ENCODE assay signal across 7 mouse cellular contexts in genomic region chr11:85894731-85895545, GRCm38 (mm10). TPM values are rescaled to one million over a fixed set of nuclear protein-coding genes. Genes with fewer than 3 reads are reported as not detected.
DNase-seq lines count a peak whose midpoint lies in the region; ATAC-seq and TF ChIP-seq lines count a peak whose summit lies in the region.

No protein-coding gene starts in this region.

- TF ChIP-seq EP300 in heart, postnatal 0 days (IDR thresholded peaks at IDR 0.05; ENCODE audit: low read depth): no peak

- peak overlapping the region; percentile 44 for H3K9ac ChIP-seq in heart, postnatal 0 days (replicated peaks; ENCODE audit: low read depth, low read length)
- H3K9ac ChIP-seq in liver, embryonic 15.5 days: no peak overlapping the region
- H3K9ac ChIP-seq in neural tube, embryonic 14.5 days (replicated peaks; ENCODE audit: low read depth, low read length): no peak overlapping the region

- peaks cover 98% of the 10 kb centered on the region for H3K27me3 ChIP-seq in heart, postnatal 0 days (ENCODE audit: control insufficient read depth, insufficient read depth, low read length)
- H3K27me3 ChIP-seq in liver, embryonic 15.5 days: peaks cover 95% of the 10 kb centered on the region
- H3K27me3 ChIP-seq in neural tube, embryonic 14.5 days (ENCODE audit: control insufficient read depth, insufficient read depth, low read length): peaks cover 70% of the 10 kb centered on the region

- TF ChIP-seq POLR2A in brain, embryonic 14.5 days (IDR thresholded peaks at IDR 0.05; ENCODE audit: borderline replicate concordance, extremely low read depth, insufficient read depth, insufficient read length, poor library complexity, severe bottlenecking): no peak

- peak; percentile 31; the same call in 1 of the 2 replicates for ATAC-seq in heart, postnatal 0 days (ENCODE audit: insufficient read depth, low read depth)
- ATAC-seq in liver, embryonic 15.5 days (ENCODE audit: insufficient read depth): no peak
- no peak for ATAC-seq in neural tube, embryonic 14.5 days (ENCODE audit: low read depth)
- no peak for ATAC-seq in monocyte, adult 5-6 weeks (replicated peaks; ENCODE audit: insufficient number of reproducible peaks, low FRiP score, low TSS enrichment, poor library complexity, severe bottlenecking)

- DNase-seq in Muller cell, postnatal 12 days (ENCODE audit: inconsistent ontology term): peak; percentile 46
- peak; percentile 37 for DNase-seq in brain, embryonic 14.5 days (ENCODE audit: low read depth)
- no peak for DNase-seq in heart, postnatal 0 days (ENCODE audit: low spot score)
- no peak for DNase-seq in thymus, postnatal 14 days

- H3K4me3 ChIP-seq in heart, postnatal 0 days (ENCODE audit: low read depth, low read length): peak overlapping the region; percentile 41
- H3K4me3 ChIP-seq in liver, embryonic 15.5 days (replicated peaks): peak overlapping the region; percentile 2; the same call in 1 of the 2 replicates
- peak overlapping the region; percentile 2; the same call in 1 of the 2 replicates for H3K4me3 ChIP-seq in neural tube, embryonic 14.5 days (ENCODE audit: low read depth, low read length)

- WGBS in heart, postnatal 0 days: 3% methylated on average over 43 of the region's 43 CpGs
- WGBS in liver, embryonic 15.5 days (ENCODE audit: insufficient replicate concordance): 2% methylated on average over 43 of the region's 43 CpGs
- under 1% methylated on average over 43 of the region's 43 CpGs for WGBS in neural tube, embryonic 14.5 days

- H3K4me2 ChIP-seq in heart, postnatal 0 days (ENCODE audit: low read depth, low read length): peak overlapping the region; percentile 68
- peak overlapping the region; percentile 35; the same call in 1 of the 2 replicates for H3K4me2 ChIP-seq in liver, embryonic 15.5 days
- H3K4me2 ChIP-seq in neural tube, embryonic 14.5 days (ENCODE audit: low read depth, low read length): peak overlapping the region; percentile 32

- H3K4me1 ChIP-seq in heart, postnatal 0 days (ENCODE audit: control insufficient read depth, insufficient read depth): 0 out of 2 replicates have a peak, but pooled peaks cover 9% of the 10 kb centered on the region
- H3K4me1 ChIP-seq in liver, embryonic 15.5 days (replicated peaks): no peaks in the 10 kb centered on the region; the same call in 1 of the 2 replicates
- H3K4me1 ChIP-seq in neural tube, embryonic 14.5 days (ENCODE audit: control insufficient read depth, insufficient read depth, low read length): peaks cover 6% of the 10 kb centered on the region; the same call in 1 of the 2 replicates

- no peaks in the 10 kb centered on the region for H3K9me3 ChIP-seq in heart, postnatal 0 days (replicated peaks; ENCODE audit: control insufficient read depth, low read length)
- H3K9me3 ChIP-seq in liver, embryonic 15.5 days (replicated peaks): no peaks in the 10 kb centered on the region
- H3K9me3 ChIP-seq in neural tube, embryonic 14.5 days (ENCODE audit: control insufficient read depth, low read length): no peaks in the 10 kb centered on the region

- H3K36me3 ChIP-seq in heart, postnatal 0 days (replicated peaks; ENCODE audit: control insufficient read depth, insufficient read depth, low read length): no peaks in the 10 kb centered on the region
- H3K36me3 ChIP-seq in liver, embryonic 15.5 days (replicated peaks): no peaks in the 10 kb centered on the region
- no peaks in the 10 kb centered on the region for H3K36me3 ChIP-seq in neural tube, embryonic 14.5 days (ENCODE audit: control insufficient read depth, insufficient read depth, low read length)

- no peak overlapping the region for H3K27ac ChIP-seq in heart, postnatal 0 days (ENCODE audit: low read depth)
- no peak overlapping the region for H3K27ac ChIP-seq in liver, embryonic 15.5 days (replicated peaks)
- H3K27ac ChIP-seq in neural tube, embryonic 14.5 days (ENCODE audit: low read depth, low read length): no peak overlapping the region

- no peak for TF ChIP-seq CTCF in brain, embryonic 14.5 days (IDR thresholded peaks at IDR 0.05; ENCODE audit: borderline replicate concordance, extremely low read depth, insufficient read depth, insufficient read length)
- no peak for TF ChIP-seq CTCF in heart, postnatal 0 days (IDR thresholded peaks at IDR 0.05; ENCODE audit: low read depth)

RNA-seq across cellular contexts. Expression of gene Tbx4, which starts 8.7 kb away (rescaled TPM):
- 0.33 and 0.42 TPM in 2 replicates for polyA plus RNA-seq in brain, embryonic 14.5 days (2012; rRNA removed)
- total RNA-seq in heart, postnatal 0 days (2014; rRNA removed; ENCODE audit: low replicate concordance): not detected in 2 replicates
- polyA plus RNA-seq in heart, postnatal 0 days (2015; fragmentation: Nextera tagmentation; extraction: Ambion mirVana): 0.05 and 0.07 TPM in 2 replicates
- polyA plus RNA-seq in liver, embryonic 15.5 days (2015; fragmentation: Nextera tagmentation; extraction: Ambion mirVana): not detected in 2 replicates
- polyA plus RNA-seq in neural tube, embryonic 14.5 days (2014; fragmentation: Nextera tagmentation; extraction: Ambion mirVana): 0.20 and 0.28 TPM in 2 replicates
- not detected in 3 replicates for total RNA-seq in monocyte, adult 5-6 weeks (2017)

RNA-seq across cellular contexts. Expression of gene Gm11444, which starts 44.8 kb away (rescaled TPM):
- not detected in 2 replicates for polyA plus RNA-seq in brain, embryonic 14.5 days (2012; rRNA removed)
- not detected in 2 replicates for total RNA-seq in heart, postnatal 0 days (2014; rRNA removed; ENCODE audit: low replicate concordance)
- not detected in 2 replicates for polyA plus RNA-seq in heart, postnatal 0 days (2015; fragmentation: Nextera tagmentation; extraction: Ambion mirVana)
- polyA plus RNA-seq in liver, embryonic 15.5 days (2015; fragmentation: Nextera tagmentation; extraction: Ambion mirVana): not detected in 2 replicates
- not detected in 2 replicates for polyA plus RNA-seq in neural tube, embryonic 14.5 days (2014; fragmentation: Nextera tagmentation; extraction: Ambion mirVana)
- not detected in 3 replicates for total RNA-seq in monocyte, adult 5-6 weeks (2017)

Comparison
In these comparisons a context has a peak if more than half of its experiments do, and no peak if none do; other contexts are left out.
1. DNase-seq: peak in Muller cell, postnatal 12 days (single experiment) and brain, embryonic 14.5 days (single experiment); none in heart, postnatal 0 days (single experiment) and thymus, postnatal 14 days (single experiment).
2. Peak in every context shown above with its lines, with median percentiles within 50 percentile points of each other: H3K4me2 ChIP-seq and H3K4me3 ChIP-seq.